In the genomic region with DNA sequence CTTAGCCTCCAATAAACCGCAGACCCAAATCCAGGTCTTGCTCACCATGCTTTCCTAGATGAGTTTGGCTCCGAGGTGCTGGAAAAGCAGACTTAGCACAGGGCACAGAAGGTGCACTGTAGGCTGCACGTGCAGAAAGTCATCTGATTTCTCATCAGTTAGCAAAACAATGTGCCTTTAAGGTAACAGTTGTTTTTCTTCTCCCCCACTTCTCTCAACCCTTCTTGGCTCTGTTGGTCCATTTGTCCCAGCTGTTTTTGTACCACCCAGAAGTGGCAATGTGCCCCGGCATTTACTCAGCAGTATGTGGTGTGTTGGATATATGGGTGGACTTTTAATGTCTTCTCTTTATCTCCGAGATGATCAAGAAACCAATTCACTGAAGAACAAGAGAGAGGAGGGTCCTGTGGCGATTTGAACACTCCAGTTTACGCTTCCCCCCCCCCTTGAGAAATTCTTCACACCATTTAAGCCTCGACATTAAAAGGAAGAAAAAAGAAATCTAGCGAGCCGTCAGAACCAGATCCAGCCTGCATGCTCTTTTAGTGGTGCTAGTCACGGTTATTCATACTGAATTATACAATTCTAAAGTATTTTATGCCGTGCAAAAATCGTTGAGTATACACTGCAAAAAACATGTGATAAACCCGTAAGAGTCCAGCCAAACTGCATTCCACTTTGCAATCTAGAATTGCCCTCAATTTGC, we compare ENCODE assay signal across 20 mouse cellular contexts.
DNase-seq lines count a peak whose midpoint lies in the region; ATAC-seq and TF ChIP-seq lines count a peak whose summit lies in the region.
"Had no signal": no experiment of that assay in that cellular context is flagged by ENCODE, and none has a peak within 500 bp of the region (broad histone marks: within the 10 kb centered on the region; RNA-seq: fewer than 3 reads in every experiment).

No protein-coding gene starts in this region.

- intact Hi-C loops in left cerebral cortex, postnatal 10 days (cut with DNase I) = no loop called here

- peak overlapping the region; percentile 35; the same call in 1 of the 2 replicates for H3K4me2 ChIP-seq in lung, embryonic 14.5 days
- peak overlapping the region; percentile 24 for H3K4me2 ChIP-seq in forebrain, embryonic 15.5 days (replicated peaks)
- H3K4me2 ChIP-seq in hindbrain, embryonic 13.5 days = peak overlapping the region; percentile 38
- peak overlapping the region; percentile 24; the same call in 1 of the 2 replicates for H3K4me2 ChIP-seq in midbrain, embryonic 15.5 days
- H3K4me2 ChIP-seq: embryonic facial prominence, embryonic 12.5 days; heart, embryonic 11.5 days; liver, embryonic 13.5 days; stomach, embryonic 15.5 days had no signal

- no peaks in the 10 kb centered on the region for H3K4me1 ChIP-seq in lung, embryonic 14.5 days (ENCODE audit: insufficient read depth)
- peaks cover 21% of the 10 kb centered on the region for H3K4me1 ChIP-seq in forebrain, embryonic 15.5 days
- peaks cover 47% of the 10 kb centered on the region for H3K4me1 ChIP-seq in hindbrain, embryonic 13.5 days (replicated peaks)
- peaks cover 30% of the 10 kb centered on the region for H3K4me1 ChIP-seq in midbrain, embryonic 15.5 days
- H3K4me1 ChIP-seq: embryonic facial prominence, embryonic 12.5 days; liver, embryonic 13.5 days; stomach, embryonic 15.5 days had no signal

- 48% methylated on average over 14 of the region's 14 CpGs for WGBS in lung, embryonic 14.5 days
- 34% methylated on average over 14 of the region's 14 CpGs for WGBS in forebrain, embryonic 15.5 days
- 38% methylated on average over 14 of the region's 14 CpGs for WGBS in hindbrain, embryonic 13.5 days
- WGBS in midbrain, embryonic 15.5 days = 37% methylated on average over 14 of the region's 14 CpGs

- peak; percentile 58 for DNase-seq in lung, embryonic 14.5 days
- DNase-seq in lung, adult 18-20 months = no peak
- DNase-seq in spleen, postnatal 14 days (ENCODE audit: low spot score in 2 of 2) = no peak
- DNase-seq in kidney, adult 9 months = no peak
- DNase-seq in left cerebral cortex, postnatal 10 days (ENCODE audit: extremely low spot score in 1 of 2, low spot score in 2 of 2) = no peak
- DNase-seq: cerebellum, adult 11 months; cerebellum, postnatal 36 days; gastrocnemius, postnatal 36 days; heart, postnatal 36 days; kidney, postnatal 25 days; liver, embryonic 13.5 days; right cerebral cortex, adult 18-20 months; thymus, postnatal 14 days had no signal

- H3K9me3 ChIP-seq in lung, embryonic 14.5 days (ENCODE audit: low read depth, low read length) = peaks cover 3% of the 10 kb centered on the region; the same call in 1 of the 2 replicates
- H3K9me3 ChIP-seq in forebrain, embryonic 15.5 days = no peaks in the 10 kb centered on the region
- H3K9me3 ChIP-seq in hindbrain, embryonic 13.5 days = no peaks in the 10 kb centered on the region; the same call in 1 of the 2 replicates
- H3K9me3 ChIP-seq in midbrain, embryonic 15.5 days = no peaks in the 10 kb centered on the region
- H3K9me3 ChIP-seq: stomach, embryonic 15.5 days had no signal

- no peaks in the 10 kb centered on the region for H3K36me3 ChIP-seq in lung, embryonic 14.5 days (ENCODE audit: insufficient read depth)
- no peaks in the 10 kb centered on the region for H3K36me3 ChIP-seq in forebrain, embryonic 15.5 days
- peaks cover 3% of the 10 kb centered on the region for H3K36me3 ChIP-seq in hindbrain, embryonic 13.5 days
- no peaks in the 10 kb centered on the region for H3K36me3 ChIP-seq in midbrain, embryonic 15.5 days (replicated peaks)
- H3K36me3 ChIP-seq: embryonic facial prominence, embryonic 12.5 days; liver, embryonic 13.5 days; stomach, embryonic 15.5 days had no signal

- H3K27ac ChIP-seq in lung, embryonic 14.5 days (ENCODE audit: low read depth) = no peak overlapping the region
- no peak overlapping the region for H3K27ac ChIP-seq in forebrain, embryonic 15.5 days (replicated peaks)
- H3K27ac ChIP-seq in hindbrain, embryonic 13.5 days = peak overlapping the region; percentile 91
- peak overlapping the region; percentile 67 for H3K27ac ChIP-seq in midbrain, embryonic 15.5 days
- H3K27ac ChIP-seq: embryonic facial prominence, embryonic 12.5 days; liver, embryonic 13.5 days; stomach, embryonic 15.5 days had no signal

- no peaks in the 10 kb centered on the region for H3K27me3 ChIP-seq in lung, embryonic 14.5 days (ENCODE audit: insufficient read depth, low read length)
- H3K27me3 ChIP-seq in forebrain, embryonic 15.5 days = no peaks in the 10 kb centered on the region
- no peaks in the 10 kb centered on the region for H3K27me3 ChIP-seq in hindbrain, embryonic 13.5 days
- no peaks in the 10 kb centered on the region for H3K27me3 ChIP-seq in midbrain, embryonic 15.5 days (replicated peaks)
- H3K27me3 ChIP-seq: embryonic facial prominence, embryonic 12.5 days; liver, embryonic 13.5 days; stomach, embryonic 15.5 days had no signal

- ATAC-seq in lung, embryonic 14.5 days (ENCODE audit: insufficient read depth) = peak; percentile 62; the same call in 1 of the 2 replicates
- ATAC-seq in forebrain, embryonic 15.5 days (replicated peaks) = peak; percentile 39; the same call in 1 of the 2 replicates
- ATAC-seq in hindbrain, embryonic 13.5 days (ENCODE audit: low FRiP score) = peak; percentile 25
- ATAC-seq in midbrain, embryonic 15.5 days (replicated peaks) = peak; percentile 72
- ATAC-seq: intestine, postnatal 0 days had no signal

- no peak overlapping the region for H3K4me3 ChIP-seq in lung, embryonic 14.5 days (ENCODE audit: low read depth, low read length)
- H3K4me3 ChIP-seq in forebrain, embryonic 15.5 days = no peak overlapping the region
- no peak overlapping the region for H3K4me3 ChIP-seq in hindbrain, embryonic 13.5 days
- no peak overlapping the region for H3K4me3 ChIP-seq in midbrain, embryonic 15.5 days
- H3K4me3 ChIP-seq: embryonic facial prominence, embryonic 12.5 days; liver, embryonic 13.5 days; stomach, embryonic 15.5 days had no signal

- H3K9ac ChIP-seq in lung, embryonic 14.5 days = no peak overlapping the region
- no peak overlapping the region for H3K9ac ChIP-seq in forebrain, embryonic 15.5 days (replicated peaks)
- no peak overlapping the region for H3K9ac ChIP-seq in hindbrain, embryonic 13.5 days
- H3K9ac ChIP-seq in midbrain, embryonic 15.5 days = no peak overlapping the region
- H3K9ac ChIP-seq: embryonic facial prominence, embryonic 12.5 days; liver, embryonic 13.5 days; stomach, embryonic 15.5 days had no signal

- TF ChIP-seq CTCF in lung, embryonic 14.5 days (IDR thresholded peaks at IDR 0.05; ENCODE audit: low read depth) = no peak

Comparison
In these comparisons a context has a peak if more than half of its experiments do, and no peak if none do; other contexts are left out.
1. H3K27ac ChIP-seq: peak in hindbrain, embryonic 13.5 days (single experiment) and midbrain, embryonic 15.5 days (single experiment); none in lung, embryonic 14.5 days (single experiment) and forebrain, embryonic 15.5 days (single experiment).
2. Peak in every context shown above with its lines, with median percentiles within 50 percentile points of each other: ATAC-seq and H3K4me2 ChIP-seq.